Mouse (Mus musculus) Muller cell, postnatal 12 days (primary cell): Measurements from ENCODE around the gene Gm35549.

Source experiments
- DNase-seq: peaks from one replicate; pipeline ENCODE4 v3.0.0-alpha.2; 2015; ENCODE audit errors: inconsistent ontology term

The Gm35549 gene

DNA sequence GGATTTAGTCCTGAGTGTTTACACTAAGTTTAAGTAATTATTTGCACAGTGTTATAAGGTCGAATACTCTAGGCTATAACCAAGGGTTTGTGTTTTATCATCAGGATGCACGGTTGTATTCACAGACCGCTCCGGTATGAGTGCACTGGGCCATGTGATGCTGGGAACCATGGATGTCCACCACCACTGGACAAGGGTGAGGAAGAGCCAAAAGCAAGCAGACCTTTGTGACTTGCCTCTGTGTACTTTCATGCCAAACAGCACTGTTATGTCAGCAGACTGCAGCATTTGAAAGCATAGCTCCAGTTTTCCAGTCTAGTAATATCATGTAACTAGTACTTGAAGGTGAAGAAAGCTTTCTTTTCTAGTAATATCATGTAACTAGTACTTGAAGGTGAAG lies 17.1 kb downstream of the Gm35549 start:
- no peak for DNase-seq

- no peak for DNase-seq
Measured at GRCm38 (mm10) chr9:122823374-122824017, 20.3 kb downstream of the Gm35549 start.

DNA sequence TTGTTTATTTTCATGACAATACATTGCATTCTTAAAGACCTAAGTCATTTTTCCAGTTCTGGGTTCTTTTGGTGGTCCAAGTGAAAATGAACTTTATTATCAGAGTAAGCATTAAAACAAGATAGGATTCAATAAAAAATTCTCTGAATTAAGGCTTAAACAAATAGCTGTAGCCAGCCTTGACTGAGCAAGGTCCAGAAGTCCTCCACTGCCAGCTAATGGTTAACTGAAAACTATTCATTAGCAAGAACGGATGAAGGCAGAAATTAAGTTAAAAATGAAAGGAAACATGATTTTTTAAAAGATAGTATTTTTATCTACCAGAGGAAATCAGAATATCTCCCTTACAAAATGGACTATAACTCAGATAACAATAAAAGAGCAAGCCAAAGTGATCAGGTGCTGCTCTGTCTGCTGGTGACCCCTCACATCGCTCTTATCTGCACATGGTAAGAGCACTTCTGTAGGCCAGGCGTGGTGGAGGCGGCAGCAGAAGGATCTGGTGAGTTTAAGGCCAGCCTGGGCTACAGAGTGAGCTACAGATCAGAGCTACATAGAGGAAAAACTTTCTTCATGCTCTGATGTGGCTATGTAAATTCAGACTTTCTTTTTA lies 28.5 kb downstream of the Gm35549 start:
- DNase-seq = no peak

DNA sequence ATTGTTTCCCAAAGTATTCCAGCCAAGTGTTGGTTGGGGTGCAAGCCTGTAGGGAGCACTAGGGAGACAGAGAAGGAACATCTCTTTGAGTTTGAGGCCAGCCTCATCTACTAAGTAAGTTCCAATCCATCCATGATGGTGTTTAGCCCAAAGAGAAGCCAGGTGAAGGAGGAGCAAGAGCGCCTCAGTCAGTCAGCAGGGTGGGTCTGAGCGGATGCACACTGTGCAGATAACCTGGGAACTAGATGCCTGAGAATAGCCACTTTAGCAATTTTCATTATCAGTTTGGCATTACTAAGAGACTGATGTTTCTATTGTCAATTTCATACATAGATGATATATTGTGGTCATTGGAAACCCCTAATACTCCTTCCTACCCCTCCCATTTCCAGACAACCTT lies 29.1 kb downstream of the Gm35549 start:
- DNase-seq = no peak

GRCm38 (mm10) chr9:122812386-122812785 lies 31.4 kb downstream of the Gm35549 start:
- no peak for DNase-seq

DNA sequence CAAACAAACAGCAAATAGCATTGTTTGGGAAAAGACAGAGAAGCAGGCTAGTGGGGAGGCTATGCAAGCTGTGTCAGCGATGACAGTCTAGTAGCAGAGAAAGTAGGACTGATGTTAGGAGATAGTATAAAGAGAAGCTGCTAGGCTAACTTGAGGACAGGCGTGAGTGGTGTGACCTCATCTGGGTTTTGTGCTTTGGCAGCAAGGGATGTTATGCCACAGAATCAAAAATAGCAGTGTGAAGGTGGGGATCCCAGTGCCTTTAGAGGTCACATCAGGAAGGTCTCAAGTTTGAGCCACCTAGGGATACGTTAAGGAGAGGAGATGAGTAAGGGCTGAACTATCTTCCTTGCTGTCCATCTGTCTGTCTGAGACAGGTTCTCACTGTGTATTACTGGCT lies 33.6 kb downstream of the Gm35549 start:
- no peak for DNase-seq

DNA sequence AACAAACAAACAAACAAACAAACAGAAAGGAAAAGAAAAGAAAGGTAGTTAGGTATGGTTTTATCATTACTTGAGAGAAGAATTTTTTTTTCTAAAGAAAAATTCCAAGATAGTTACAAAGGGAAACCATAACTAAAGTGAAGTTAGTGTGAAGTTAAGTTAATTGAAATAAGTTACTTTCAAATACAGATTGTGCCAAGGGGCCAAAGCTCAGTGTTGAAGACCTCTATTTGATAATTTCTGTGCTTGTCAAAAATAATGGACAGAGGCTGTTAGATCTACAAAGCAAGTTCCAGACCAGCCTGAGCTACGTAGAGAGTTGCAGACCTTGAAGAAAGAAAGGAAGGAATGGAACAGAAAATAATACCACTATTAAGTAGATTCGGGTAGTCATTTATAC lies 36.6 kb downstream of the Gm35549 start:
- no peak for DNase-seq

- no peak for DNase-seq
Measured at GRCm38 (mm10) chr9:122805845-122806341, 37.9 kb downstream of the Gm35549 start.

DNA sequence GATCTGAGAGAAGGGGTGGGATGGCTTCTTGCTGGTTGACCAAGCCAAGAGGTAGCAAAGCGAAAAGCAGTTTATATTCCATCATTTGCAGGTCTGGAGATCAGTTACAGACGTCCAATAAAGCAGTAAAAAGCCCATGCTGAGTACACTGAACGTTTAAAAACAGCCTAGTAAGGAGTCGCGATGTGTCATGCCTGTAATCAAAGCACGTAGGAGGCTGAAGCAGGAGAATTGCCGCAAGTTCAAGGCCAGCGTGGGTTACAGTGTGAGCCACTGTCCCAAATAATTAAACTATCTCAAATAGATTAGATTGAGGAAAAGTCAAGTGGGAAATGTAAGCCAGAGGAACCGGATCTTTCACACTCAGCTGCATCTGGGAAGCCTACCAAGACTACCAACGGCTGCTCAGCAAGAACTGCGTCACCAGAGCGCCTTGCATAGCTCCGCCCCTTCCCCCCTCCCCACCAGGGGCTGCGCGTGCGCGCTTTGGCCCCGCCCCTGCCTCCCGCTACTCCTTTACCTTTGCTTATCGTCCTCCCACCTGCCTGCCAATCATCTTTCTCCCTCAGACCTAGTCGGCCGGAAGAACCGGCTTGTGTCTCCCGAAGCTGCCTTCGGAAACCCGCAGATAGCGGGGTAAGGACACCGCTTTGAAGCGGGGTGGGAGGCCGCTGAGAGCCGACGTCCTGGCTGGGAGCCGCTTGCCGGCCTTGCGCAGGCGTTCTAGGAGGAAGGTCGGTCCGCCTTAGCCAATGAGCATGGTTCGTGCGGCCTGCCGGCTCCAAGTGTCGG lies 38.6 kb downstream of the Gm35549 start, which contains the start of gene Tcaim:
Tcaim (plus strand) TSS at position 487 of the 792 bp plus-strand sequence.
- peak; percentile 97 for DNase-seq

GRCm38 (mm10) chr9:122786534-122786933 lies 57.3 kb downstream of the Gm35549 start:
- no peak for DNase-seq

GRCm38 (mm10) chr9:122785231-122785630 lies 58.6 kb downstream of the Gm35549 start:
- DNase-seq = no peak
